Mouse (Mus musculus): ENCODE measurements at regions not wholly inside any gene's neighbourhood (a gene's known extent, or its start where the extent isn't known, plus 50 kb on each side); places are given as distances from the start of the nearest gene placed in this dataset.

DNA sequence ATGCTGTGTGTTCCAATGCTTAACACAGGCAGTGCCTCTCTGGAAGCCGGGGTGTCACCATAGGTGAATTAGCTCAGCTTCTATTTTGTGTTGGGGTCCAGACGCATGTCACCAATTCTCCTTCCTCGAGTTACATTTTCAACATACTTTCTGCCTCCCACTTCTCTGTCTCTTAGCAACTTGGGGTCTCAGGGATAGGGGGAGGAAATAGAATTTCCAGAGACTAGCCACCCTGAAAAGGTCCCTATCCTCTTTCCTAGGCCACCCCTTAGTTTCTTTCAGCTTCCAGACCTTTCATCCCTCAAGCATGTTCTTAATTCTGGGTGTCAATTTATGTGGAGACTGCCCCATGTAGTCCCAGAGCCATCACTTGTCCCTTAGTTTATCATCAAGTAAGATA, 135.6 kb downstream of the Kcna5 start:
- TF ChIP-seq CTCF (IDR thresholded peaks at IDR 0.05; ENCODE audit: low read depth), result no peak
- no peak for TF ChIP-seq EP300 (IDR thresholded peaks at IDR 0.05; ENCODE audit: low read depth)

Measured in liver, embryonic 14.5 days (tissue).